Mouse (Mus musculus): ENCODE results near the gene Gm13199.

GRCm38 (mm10) chr2:5845826-5846225 is 16.9 kb downstream of the Gm13199 start:
- TF ChIP-seq CTCF (IDR thresholded peaks at IDR 0.05; ENCODE audit: insufficient read depth, low read depth, low read length) (no peak), POLR2A (IDR thresholded peaks at IDR 0.05; ENCODE audit: insufficient read depth, low read depth, low read length) (no peak)
